Mouse (Mus musculus) CH12.LX (cell line): ENCODE measurements at regions not wholly inside any gene's neighbourhood (a gene's known extent, or its start where the extent isn't known, plus 50 kb on each side); places are given as distances from the start of the nearest gene placed in this dataset.

Source experiments
- BHLHE40 ChIP-seq: IDR thresholded peaks from 2 replicates; pipeline ENCODE4 v1.6.1; 2011; ENCODE audit warnings: mild to moderate bottlenecking, low read depth, low read length, improper control_type of control experiment
- CHD2 ChIP-seq: IDR thresholded peaks from 2 replicates; pipeline ENCODE4 v1.6.1; 2011; ENCODE audit warnings: low read length, improper control_type of control experiment
- CTCF ChIP-seq, 2 experiments: IDR thresholded peaks in 1 of 2; conservative IDR thresholded peaks in 1 of 2; 2 replicates each; pipeline ENCODE4 v1.5.1; 2011 to 2012; ENCODE audit warnings: low read depth in 2 of 2, low read length in 2 of 2, improper control_type of control experiment in 1 of 2, inconsistent platforms in 1 of 2, mild to moderate bottlenecking in 1 of 2, moderate library complexity in 1 of 2
- HCFC1 ChIP-seq: IDR thresholded peaks from 2 replicates; pipeline ENCODE4 v1.6.1; 2012; ENCODE audit warnings: low read depth, mild to moderate bottlenecking, inconsistent platforms, low read length, improper control_type of control experiment
- JUND ChIP-seq: conservative IDR thresholded peaks from 2 replicates; pipeline ENCODE4 v1.6.1; 2011; ENCODE audit warnings: low read depth, low read length, improper control_type of control experiment
- MAFK ChIP-seq: IDR thresholded peaks from 2 replicates; pipeline ENCODE4 v1.6.1; 2011; ENCODE audit warnings: low read length, improper control_type of control experiment; ENCODE audit not compliant: insufficient replicate concordance
- PAX5 ChIP-seq: IDR thresholded peaks from 2 replicates; pipeline ENCODE4 v1.6.1; 2012; ENCODE audit warnings: low read length, inconsistent platforms, mixed read lengths
- POLR2A ChIP-seq: IDR thresholded peaks from 2 replicates; pipeline ENCODE4 v1.6.1; 2011; ENCODE audit warnings: low read depth, mild to moderate bottlenecking, improper control_type of control experiment, low read length
- TCF12 ChIP-seq: IDR thresholded peaks from 2 replicates; pipeline ENCODE4 v1.6.1; 2014; ENCODE audit warnings: low read depth, mild to moderate bottlenecking, inconsistent platforms, low read length, improper control_type of control experiment

DNA sequence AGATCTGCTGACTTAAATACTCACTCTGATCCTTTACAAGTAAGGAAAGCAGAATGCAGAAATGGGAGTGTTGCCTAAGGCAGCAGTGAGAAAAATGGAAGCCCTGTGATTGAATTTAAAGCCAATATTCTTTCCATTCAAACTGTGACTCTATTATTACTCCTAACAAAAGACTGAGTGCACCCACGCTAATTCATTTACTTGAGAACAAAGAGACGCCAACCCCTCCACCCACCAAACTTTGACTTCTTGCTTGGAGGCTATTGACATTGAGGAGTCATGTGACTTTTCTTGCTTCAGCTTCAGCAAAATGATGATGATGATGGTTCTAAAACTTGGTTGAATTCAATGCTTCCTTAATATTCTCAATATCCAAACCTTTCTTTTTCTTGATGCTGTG, 245.6 kb downstream of the Enc1 start:
- no peak for TF ChIP-seq PAX5
- TF ChIP-seq BHLHE40 = no peak
- TF ChIP-seq CTCF (conservative IDR thresholded peaks at IDR 0.05 in 1 of 2, IDR thresholded peaks at IDR 0.05 in 1 of 2; ENCODE audit: low read depth in 2 of 2, low read length in 2 of 2) = no peak
- TF ChIP-seq JUND = no peak
- no peak for TF ChIP-seq MAFK
- no peak for TF ChIP-seq CHD2
- TF ChIP-seq TCF12 = no peak
- no peak for TF ChIP-seq HCFC1
- 0 out of 2 replicates have a peak, but pooled peaks have one; percentile 16 for TF ChIP-seq POLR2A
